Mouse (Mus musculus) urinary bladder, postnatal 4 days (tissue): ENCODE data around the gene Xxylt1.

ENCODE experiments used
- DNase-seq, 2 experiments: peaks; one replicate each; pipeline ENCODE4 v3.0.0; 2021 to 2022; ENCODE audit warnings: low spot score in 2 of 2

The Xxylt1 gene

GRCm38 (mm10) chr16:30918866-30919265 is 162.4 kb downstream of the Xxylt1 start:
- no peak for DNase-seq

GRCm38 (mm10) chr16:30916931-30917330 is 164.3 kb downstream of the Xxylt1 start:
- DNase-seq, result no peak

GRCm38 (mm10) chr16:30915611-30916220 is 165.5 kb downstream of the Xxylt1 start:
- DNase-seq, result no peak
